Mouse (Mus musculus) ES-Bruce4 (cell line): ENCODE results near the gene Nadk2. TPM values are rescaled to one million over a fixed set of nuclear protein-coding genes. Genes with fewer than 3 reads are reported as not detected.

Experiments used
- H3K27ac ChIP-seq: 2 replicates; pipeline ENCODE4 v1.5.1; 2012; ENCODE audit warnings: low read length, inconsistent platforms; ENCODE audit not compliant: insufficient read depth
- H3K27me3 ChIP-seq: 2 replicates; pipeline ENCODE4 v1.6.1; 2012; ENCODE audit warnings: mild to moderate bottlenecking, low read length, inconsistent platforms; ENCODE audit not compliant: control insufficient read depth, poor library complexity, insufficient read depth, severe bottlenecking
- H3K36me3 ChIP-seq: 2 replicates; pipeline ENCODE4 v1.6.1; 2012; ENCODE audit warnings: inconsistent platforms, mild to moderate bottlenecking, low read length, moderate library complexity; ENCODE audit not compliant: control insufficient read depth, poor library complexity, insufficient read depth, severe bottlenecking
- H3K4me1 ChIP-seq: one replicate; pipeline ENCODE4 v1.8.1; 2011; ENCODE audit warnings: low read length; ENCODE audit not compliant: control insufficient read depth, insufficient read depth
- H3K4me3 ChIP-seq: 2 replicates; pipeline ENCODE4 v1.5.1; 2011; ENCODE audit warnings: low read depth, mild to moderate bottlenecking, low read length
- H3K9ac ChIP-seq: 2 replicates; pipeline ENCODE4 v1.6.1; 2012; ENCODE audit warnings: low read depth, mild to moderate bottlenecking, inconsistent platforms; ENCODE audit not compliant: poor library complexity, severe bottlenecking
- H3K9me3 ChIP-seq: replicated peaks from 2 replicates; pipeline ENCODE4 v1.6.1; 2012; ENCODE audit warnings: mild to moderate bottlenecking, low read length, inconsistent platforms; ENCODE audit not compliant: control insufficient read depth, poor library complexity, insufficient read depth, severe bottlenecking
- CTCF ChIP-seq: IDR thresholded peaks from one replicate; pipeline ENCODE4 v1.8.1; 2011; ENCODE audit warnings: low read depth, low read length
- EP300 ChIP-seq: IDR thresholded peaks from 2 replicates; pipeline ENCODE4 v1.6.1; 2011; ENCODE audit warnings: low read depth, low read length; ENCODE audit not compliant: insufficient read depth
- POLR2A ChIP-seq: IDR thresholded peaks from one replicate; pipeline ENCODE4 v1.8.1; 2011; ENCODE audit warnings: low read length; ENCODE audit not compliant: insufficient read depth
- polyA plus RNA-seq: library from polyadenylated mRNA; stranded (reverse); fragments of >200 nt; gene quantifications from 2 replicates; pipeline ENCODE4 v1.2.4, GENCODE M21; 2011; ENCODE audit warnings: low read depth; ENCODE audit not compliant: missing spikeins, insufficient read depth, insufficient read length

Gene Nadk2
- polyA plus RNA-seq, 1 experiment = 83.2 TPM

DNA sequence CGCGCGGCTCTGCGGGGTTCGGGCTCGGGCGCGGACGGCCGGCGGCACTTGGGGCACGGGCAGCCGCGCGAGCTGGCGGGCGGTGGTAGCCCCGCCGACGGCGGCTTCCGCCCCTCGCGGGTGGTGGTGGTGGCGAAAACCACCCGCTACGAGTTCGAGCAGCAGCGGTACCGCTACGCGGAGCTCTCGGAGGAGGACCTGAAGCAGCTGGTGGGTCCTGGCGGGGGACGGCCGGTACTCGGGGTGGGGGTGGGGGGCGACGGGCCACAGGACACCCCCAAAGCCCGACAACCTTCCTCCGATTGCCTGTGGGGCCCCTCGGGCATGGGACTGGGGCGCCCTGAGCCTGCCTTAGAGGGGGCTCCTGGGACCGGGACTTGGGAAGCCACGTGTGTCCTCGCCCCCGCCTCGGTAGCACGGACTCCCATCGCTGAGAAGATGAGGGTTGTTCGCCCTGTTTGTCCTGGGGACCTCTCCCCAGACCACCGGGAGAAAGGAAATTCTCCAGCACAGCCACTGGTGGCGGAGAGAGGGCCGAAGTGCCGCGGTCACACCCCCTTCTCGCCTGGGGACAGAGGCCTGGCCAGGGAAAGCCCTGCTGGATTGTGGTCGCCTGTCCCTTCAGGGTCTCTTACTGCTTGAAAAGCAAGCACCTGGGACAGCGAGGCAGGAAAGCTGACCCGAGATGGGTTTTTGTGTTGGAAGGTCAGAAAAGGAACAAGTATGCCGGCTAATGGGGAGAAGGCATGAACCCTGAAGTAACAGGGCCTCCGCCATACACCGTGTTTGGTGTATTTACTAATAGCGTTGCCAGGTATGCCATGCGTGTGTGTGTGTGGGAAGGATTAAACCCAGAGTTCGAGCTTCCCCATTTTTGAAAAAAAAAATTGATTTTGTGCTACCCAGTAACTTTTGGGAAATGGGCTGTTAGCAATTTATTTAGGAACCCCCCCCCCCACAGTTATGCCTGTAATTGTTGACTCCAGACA lies 790 bp downstream of the Nadk2 start:
- Histone ChIP-seq H3K27me3 (no peaks in the 10 kb centered on the region), H3K4me1 (peaks cover 4% of the 10 kb centered on the region), H3K9me3 (no peaks in the 10 kb centered on the region), H3K27ac (no peak overlapping the region), H3K4me3 (peak overlapping the region; percentile 90), H3K36me3 (no peaks in the 10 kb centered on the region), H3K9ac (peak overlapping the region; percentile 97)
- TF ChIP-seq EP300 = no peak
- no peak for TF ChIP-seq POLR2A
- no peak for TF ChIP-seq CTCF

DNA sequence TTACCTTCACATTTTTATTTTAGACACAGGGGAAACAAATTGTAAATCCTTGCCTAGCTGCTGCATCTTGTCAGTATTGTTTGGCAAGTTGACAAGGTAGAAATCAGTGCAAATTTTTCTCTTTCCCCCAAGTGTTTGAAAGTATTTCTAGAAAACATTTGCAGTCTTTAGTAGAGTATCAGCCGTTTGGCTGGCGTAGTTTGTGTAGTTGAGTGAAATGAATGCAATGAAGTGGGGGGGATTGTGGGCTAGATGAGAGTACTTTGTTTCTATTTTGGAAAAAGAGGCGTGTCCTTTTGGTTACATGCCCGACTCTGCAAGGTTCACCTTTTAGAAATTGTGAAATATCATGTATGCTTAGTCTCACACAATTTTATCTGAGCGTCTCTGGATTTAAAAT lies 1.6 kb downstream of the Nadk2 start:
- Histone ChIP-seq H3K27me3 (no peaks in the 10 kb centered on the region), H3K4me1 (peaks cover 4% of the 10 kb centered on the region), H3K4me3 (no peak overlapping the region), H3K9me3 (no peaks in the 10 kb centered on the region), H3K27ac (no peak overlapping the region), H3K36me3 (no peaks in the 10 kb centered on the region), H3K9ac (no peak overlapping the region; the same call in 1 of the 2 replicates)
- no peak for TF ChIP-seq POLR2A
- no peak for TF ChIP-seq CTCF
- no peak for TF ChIP-seq EP300

DNA sequence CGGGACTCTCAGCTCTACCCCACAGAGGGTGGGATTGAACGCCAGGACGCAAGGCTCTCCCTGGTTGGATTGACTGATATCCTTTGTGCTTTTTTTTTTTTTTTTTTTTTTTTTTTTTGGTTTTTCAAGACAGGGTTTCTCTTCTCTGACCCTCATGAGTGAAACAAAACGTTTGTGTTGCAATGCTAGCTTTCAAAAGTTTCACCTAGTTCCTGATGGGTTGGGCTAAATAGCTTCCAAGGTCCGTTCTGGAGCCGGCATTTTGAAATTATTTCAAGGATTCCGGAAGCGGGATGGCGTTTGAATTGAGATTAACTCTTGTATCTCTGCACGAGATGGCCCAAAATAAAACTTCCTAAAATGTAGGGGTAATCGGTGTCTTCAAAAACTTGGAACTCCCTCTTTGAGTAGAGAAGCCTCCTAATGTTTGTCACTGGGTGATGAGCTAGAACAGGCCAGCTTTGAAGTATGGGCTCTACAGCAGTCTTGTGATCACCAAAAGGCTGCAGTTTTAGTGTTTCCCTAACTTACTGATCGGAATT lies 2.1 kb downstream of the Nadk2 start:
- Histone ChIP-seq H3K36me3 (no peaks in the 10 kb centered on the region), H3K27me3 (no peaks in the 10 kb centered on the region), H3K27ac (no peak overlapping the region), H3K4me3 (no peak overlapping the region), H3K4me1 (peaks cover 4% of the 10 kb centered on the region), H3K9me3 (no peaks in the 10 kb centered on the region), H3K9ac (no peak overlapping the region)
- TF ChIP-seq CTCF (no peak), POLR2A (no peak), EP300 (no peak)

DNA sequence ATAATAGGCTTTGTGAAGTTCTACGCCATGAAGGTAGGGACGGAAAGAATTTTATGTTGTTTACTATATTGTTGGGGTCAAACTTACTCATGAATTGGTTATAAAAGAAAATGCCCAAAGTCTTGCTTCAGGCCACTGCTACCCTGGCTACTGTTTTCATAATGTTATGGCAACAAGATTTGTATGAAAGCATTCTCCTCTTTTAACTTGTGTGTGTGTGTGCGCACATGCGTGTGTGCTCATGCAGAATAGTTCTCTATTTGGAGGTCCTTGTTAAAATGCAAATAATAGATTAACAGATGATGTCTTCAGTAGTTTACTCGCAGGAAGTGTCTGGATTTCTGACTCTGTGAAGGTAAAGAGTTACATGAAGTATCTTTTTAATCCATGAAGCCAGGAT lies 2.6 kb downstream of the Nadk2 start:
- Histone ChIP-seq H3K27ac (no peak overlapping the region), H3K9me3 (no peaks in the 10 kb centered on the region), H3K27me3 (no peaks in the 10 kb centered on the region), H3K9ac (no peak overlapping the region), H3K4me1 (peaks cover 4% of the 10 kb centered on the region), H3K36me3 (no peaks in the 10 kb centered on the region), H3K4me3 (no peak overlapping the region)
- TF ChIP-seq CTCF = no peak
- no peak for TF ChIP-seq EP300
- TF ChIP-seq POLR2A = no peak

DNA sequence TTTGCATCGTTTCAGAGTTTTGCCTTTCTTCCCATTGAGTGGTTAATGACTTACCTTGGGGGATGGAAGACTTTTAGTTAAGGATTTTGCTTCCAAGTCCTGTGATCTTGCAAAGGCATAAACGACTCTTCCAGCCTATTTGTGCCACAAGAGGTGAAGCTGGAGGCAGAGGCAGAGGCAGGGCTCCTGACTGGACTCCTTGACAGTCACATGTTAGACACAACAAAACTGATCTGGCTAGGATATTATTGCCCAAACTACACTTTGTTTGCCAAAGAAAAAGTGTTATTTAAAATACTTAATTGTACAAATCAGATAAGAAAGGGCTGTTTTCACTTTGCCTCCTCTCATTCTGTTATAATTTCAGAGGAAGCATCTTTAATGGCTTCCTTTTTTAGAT lies 3.1 kb downstream of the Nadk2 start:
- no peaks in the 10 kb centered on the region for H3K9me3 ChIP-seq
- no peaks in the 10 kb centered on the region for H3K27me3 ChIP-seq
- TF ChIP-seq POLR2A (no peak), CTCF (no peak), EP300 (no peak)
- peaks cover 6% of the 10 kb centered on the region for H3K4me1 ChIP-seq
- H3K9ac ChIP-seq = no peak overlapping the region
- no peak overlapping the region for H3K4me3 ChIP-seq
- no peaks in the 10 kb centered on the region for H3K36me3 ChIP-seq
- no peak overlapping the region for H3K27ac ChIP-seq

DNA sequence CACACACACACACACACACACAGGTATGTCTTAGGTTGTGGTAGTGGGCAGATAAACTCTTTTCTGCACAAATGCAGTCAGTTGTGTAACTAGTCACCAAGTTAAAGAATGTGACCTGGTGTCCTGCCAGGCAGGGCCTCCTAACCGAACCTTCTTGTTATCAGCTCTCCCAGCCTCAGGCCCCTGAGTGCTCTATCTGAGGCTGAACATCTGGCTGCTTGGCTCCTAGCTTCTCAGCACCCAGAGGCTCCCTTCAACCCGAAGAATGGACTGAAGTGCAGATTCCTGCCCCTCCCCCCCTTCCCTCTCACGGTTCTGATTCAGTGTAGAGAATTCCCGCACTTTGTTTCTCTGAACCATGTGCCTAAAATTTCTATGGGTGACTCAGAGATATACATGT lies 3.6 kb downstream of the Nadk2 start:
- Histone ChIP-seq H3K27me3 (no peaks in the 10 kb centered on the region), H3K9me3 (no peaks in the 10 kb centered on the region), H3K4me1 (peaks cover 6% of the 10 kb centered on the region), H3K36me3 (no peaks in the 10 kb centered on the region), H3K9ac (no peak overlapping the region), H3K27ac (no peak overlapping the region), H3K4me3 (no peak overlapping the region)
- TF ChIP-seq POLR2A = no peak
- TF ChIP-seq CTCF = no peak
- no peak for TF ChIP-seq EP300
